Mouse (Mus musculus) brain, adult 10 weeks (tissue): ENCODE data around the gene Hpcal4. TPM values are rescaled to one million over a fixed set of nuclear protein-coding genes. Genes with fewer than 3 reads are reported as not detected.

Experiments used
- polyA plus RNA-seq: library from polyadenylated mRNA; stranded (reverse); fragments of 350-450 nt; fragmentation: Illumina TruSeq; extraction: RNeasy Lipid Tissue Mini Kit (QIAGEN cat#74804); gene quantifications from one replicate; pipeline ENCODE4 v1.2.3, GENCODE M21; 2015; ENCODE audit warnings: low read depth, low replicate concordance

Gene Hpcal4
- polyA plus RNA-seq: 396 TPM

GRCm38 (mm10) chr4:123182328-123183238 lies at the start of gene Hpcal4:
TSS of gene Hpcal4 (plus strand) at chr4:123183227.

GRCm38 (mm10) chr4:123139513-123140154 lies 43.4 kb upstream of the Hpcal4 start, which contains the start of gene Ppie:
TSS of gene Ppie (minus strand) at chr4:123139951.

GRCm38 (mm10) chr4:123201186-123202093 lies 18.4 kb downstream of the Hpcal4 start, which contains the start of gene Nt5c1a:
TSS of gene Nt5c1a (plus strand) at chr4:123201504.

GRCm38 (mm10) chr4:123233492-123234084 lies 50.6 kb downstream of the Hpcal4 start, which contains the start of gene Heyl:
TSS of gene Heyl (plus strand) at chr4:123233556.

Other genes starting within 250 kb of the Hpcal4 start
- 22.5 TPM for gene Mfsd2a, start 222.0 kb upstream of the Hpcal4 start, polyA plus RNA-seq
- 6.7 TPM for gene Mycl, start 187.6 kb upstream of the Hpcal4 start, polyA plus RNA-seq
- 14.4 TPM for gene Trit1, start 166.6 kb upstream of the Hpcal4 start, polyA plus RNA-seq
- 0.27 TPM for gene Bmp8b, start 78.1 kb upstream of the Hpcal4 start, polyA plus RNA-seq
- 0.34 TPM for gene Oxct2b, start 67.0 kb upstream of the Hpcal4 start, polyA plus RNA-seq
- 26.6 TPM for gene Ppie, start 43.3 kb upstream of the Hpcal4 start, polyA plus RNA-seq
- gene Nt5c1a, start 18.3 kb downstream of the Hpcal4 start, polyA plus RNA-seq: 6.1 TPM
- gene Heyl, start 50.3 kb downstream of the Hpcal4 start, polyA plus RNA-seq: 3.0 TPM
- 27.5 TPM for gene Pabpc4, start 79.1 kb downstream of the Hpcal4 start, polyA plus RNA-seq
- gene Oxct2a, start 140.4 kb downstream of the Hpcal4 start, polyA plus RNA-seq: not detected
- not detected for gene Bmp8a, start 160.0 kb downstream of the Hpcal4 start, polyA plus RNA-seq